Mouse (Mus musculus): Measurements from ENCODE around the gene Fpgs.

Gene Fpgs

GRCm38 (mm10) chr2:32699680-32700079 lies 4.3 kb downstream of the Fpgs start:
- no peak for DNase-seq (ENCODE audit: low spot score)

GRCm38 (mm10) chr2:32694691-32695090 lies 9.3 kb downstream of the Fpgs start:
- DNase-seq (ENCODE audit: low spot score) = no peak

DNA sequence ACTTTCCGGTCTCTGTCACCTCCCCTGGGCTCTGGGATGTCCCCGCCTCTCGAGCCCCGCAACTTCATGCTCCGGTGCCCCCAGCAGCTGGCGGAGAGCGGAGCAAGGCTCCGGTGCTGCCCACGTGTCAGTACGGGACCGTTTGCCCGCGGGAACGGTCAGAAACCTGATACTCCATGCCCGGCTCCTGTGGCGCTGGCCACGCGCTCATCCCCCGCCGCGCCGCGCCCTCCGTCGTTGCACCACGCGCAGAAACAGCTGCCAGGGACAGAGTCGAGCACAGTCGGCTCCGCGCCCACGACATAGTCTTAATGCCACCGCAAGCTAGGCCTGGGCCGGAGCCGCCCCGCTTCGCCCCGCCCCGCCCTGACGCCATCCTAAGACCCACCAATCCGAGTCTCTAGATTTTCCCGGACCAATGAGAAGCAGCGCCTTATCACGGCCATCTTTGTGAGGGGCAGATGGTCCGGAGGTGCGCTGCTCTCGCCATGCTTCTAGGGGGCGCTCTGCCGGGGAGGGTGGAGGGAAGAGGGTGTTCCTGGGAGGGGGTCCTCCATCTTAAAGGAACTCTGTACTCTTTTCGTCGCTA lies 10.0 kb downstream of the Fpgs start:
- DNase-seq (ENCODE audit: low spot score) = peak; percentile 94

DNA sequence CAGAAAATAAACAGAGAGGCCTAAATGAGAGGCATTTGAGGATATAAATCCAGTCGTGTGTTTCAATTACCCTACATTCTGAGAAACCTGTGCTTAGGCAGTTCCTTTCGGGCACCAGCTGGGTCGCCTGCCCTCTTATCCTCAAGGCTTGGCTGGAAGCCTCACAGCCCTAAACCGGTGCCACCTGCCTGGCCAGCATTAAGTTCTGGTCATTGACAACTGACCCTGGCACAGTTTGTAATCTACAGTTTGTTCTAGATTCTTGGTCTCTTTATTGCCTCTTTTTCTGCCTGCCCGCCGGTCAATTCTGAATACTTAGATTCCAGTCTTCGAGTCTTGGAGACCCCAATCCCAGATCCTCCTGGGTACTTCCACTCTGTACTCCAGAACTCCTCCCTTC lies 10.7 kb downstream of the Fpgs start:
- no peak for DNase-seq (ENCODE audit: low spot score)

DNA sequence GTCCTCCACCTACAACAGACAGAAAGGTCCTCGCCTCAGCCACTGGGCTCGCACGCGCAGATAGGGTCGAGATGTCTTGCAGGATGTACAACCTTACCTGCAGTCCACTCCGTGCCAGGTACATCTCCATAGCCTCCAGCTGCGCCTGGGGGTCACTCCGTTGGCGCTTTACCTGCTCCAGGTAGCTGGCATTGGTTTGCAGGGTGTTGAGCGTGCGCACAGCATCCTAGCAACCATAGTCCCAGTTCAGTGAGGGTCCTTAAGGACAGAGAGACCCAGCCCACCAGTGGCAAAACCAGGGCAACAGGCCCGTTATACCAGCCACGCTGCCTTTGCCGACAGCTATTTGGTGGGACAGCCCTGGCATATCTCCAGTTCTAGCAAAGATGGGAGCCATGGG lies 11.4 kb downstream of the Fpgs start:
- DNase-seq (ENCODE audit: low spot score) = no peak

- no peak for DNase-seq (ENCODE audit: low spot score)
Observed at GRCm38 (mm10) chr2:32691041-32691440, 12.9 kb downstream of the Fpgs start.

DNA sequence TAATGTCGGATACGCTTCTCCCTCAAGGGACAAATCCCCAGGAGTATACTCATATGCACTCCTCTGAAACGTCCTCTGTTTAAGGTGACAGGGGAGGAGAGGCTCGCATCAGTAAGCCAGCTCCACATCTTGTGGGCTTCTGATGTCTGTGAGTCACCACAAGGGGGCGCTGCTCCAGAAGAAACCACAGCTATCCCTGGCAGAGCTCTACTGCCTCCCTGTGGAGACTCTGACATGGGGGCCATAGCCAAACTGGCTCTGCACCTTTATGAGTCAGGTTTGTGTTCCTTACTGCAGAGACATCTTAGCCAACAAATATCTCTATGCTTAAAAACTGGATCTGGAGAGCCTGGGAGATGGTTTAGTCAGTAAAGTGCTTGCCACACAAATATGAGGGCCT lies 14.5 kb downstream of the Fpgs start:
- peak; percentile 89 for DNase-seq (ENCODE audit: low spot score)

GRCm38 (mm10) chr2:32687562-32687961 lies 16.4 kb downstream of the Fpgs start:
- DNase-seq (ENCODE audit: low spot score) = no peak

GRCm38 (mm10) chr2:32686640-32687039 lies 17.3 kb downstream of the Fpgs start:
- DNase-seq (ENCODE audit: low spot score) = no peak

GRCm38 (mm10) chr2:32685807-32686206 lies 18.1 kb downstream of the Fpgs start:
- no peak for DNase-seq (ENCODE audit: low spot score)

DNA sequence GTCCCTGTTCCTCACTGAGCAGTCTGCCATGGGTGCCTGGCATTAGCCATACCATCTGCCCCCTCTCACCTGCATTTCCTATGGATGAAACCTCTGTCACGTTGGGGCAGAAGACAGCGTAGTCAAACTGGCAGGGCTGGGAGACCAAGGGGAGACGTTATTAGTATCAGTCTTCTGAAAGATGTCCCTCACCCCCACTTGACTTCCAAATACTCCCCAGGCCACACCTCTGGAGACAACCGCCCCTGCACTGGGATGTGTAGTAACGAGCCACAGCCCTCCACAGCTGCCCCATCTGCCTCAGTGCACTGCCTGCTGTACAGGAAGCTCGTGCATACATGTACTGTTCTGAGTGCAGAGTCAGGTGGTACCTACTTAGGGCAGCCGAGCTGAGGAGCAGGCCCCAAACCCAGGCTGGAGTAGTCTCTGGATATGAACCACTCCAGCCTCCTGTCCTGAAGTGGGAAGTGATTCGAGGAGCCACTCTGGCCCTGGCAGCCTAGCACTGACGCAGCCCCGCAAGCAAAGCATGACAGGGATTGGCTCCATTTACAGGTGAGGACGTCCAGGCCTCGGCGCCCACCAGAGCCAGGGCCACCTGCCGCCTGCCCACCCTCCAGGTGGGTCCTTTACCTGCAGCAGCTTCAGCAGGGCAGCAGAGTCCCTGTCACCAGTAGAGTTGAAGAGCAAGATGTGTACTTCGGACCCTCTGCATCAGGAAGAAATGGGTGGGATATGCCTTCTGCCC lies 19.1 kb downstream of the Fpgs start:
- DNase-seq (ENCODE audit: low spot score) = no peak

- DNase-seq (ENCODE audit: low spot score) = no peak
Observed at GRCm38 (mm10) chr2:32683701-32684100, 20.2 kb downstream of the Fpgs start.

- DNase-seq (ENCODE audit: low spot score) = no peak
Observed at GRCm38 (mm10) chr2:32682721-32683417, 21.1 kb downstream of the Fpgs start.

- no peak for DNase-seq (ENCODE audit: low spot score)
Observed at GRCm38 (mm10) chr2:32681754-32682153, 22.2 kb downstream of the Fpgs start.

- DNase-seq (ENCODE audit: low spot score) = no peak
Observed at GRCm38 (mm10) chr2:32680961-32681650, 22.8 kb downstream of the Fpgs start.

GRCm38 (mm10) chr2:32680051-32680451 lies 23.9 kb downstream of the Fpgs start:
- DNase-seq (ENCODE audit: low spot score) = no peak

DNA sequence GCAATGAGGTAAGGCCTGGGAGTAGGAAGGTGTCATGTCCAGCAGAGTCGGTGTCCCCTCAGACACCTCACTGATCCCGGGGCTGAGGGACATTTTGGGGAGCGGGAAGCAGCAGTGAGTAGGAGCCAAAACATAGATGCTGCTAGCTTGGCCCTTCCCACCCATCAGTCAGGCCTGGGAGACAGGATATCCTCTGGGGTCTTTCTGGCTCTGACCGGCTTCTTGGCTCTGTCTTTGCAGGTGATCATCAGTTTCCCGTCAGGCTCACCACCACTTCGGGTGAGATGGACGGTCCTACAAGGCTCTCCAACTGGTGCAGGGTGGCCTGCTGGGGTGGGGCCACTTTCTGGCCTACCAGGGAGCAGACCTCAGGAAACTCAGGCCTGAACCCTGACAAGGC lies 26.3 kb downstream of the Fpgs start:
- no peak for DNase-seq (ENCODE audit: low spot score)

- no peak for DNase-seq (ENCODE audit: low spot score)
Observed at GRCm38 (mm10) chr2:32676821-32677220, 27.1 kb downstream of the Fpgs start.

- no peak for DNase-seq (ENCODE audit: low spot score)
Observed at GRCm38 (mm10) chr2:32673176-32673917, 30.6 kb downstream of the Fpgs start.

GRCm38 (mm10) chr2:32671907-32672595 lies 31.9 kb downstream of the Fpgs start:
- DNase-seq (ENCODE audit: low spot score) = no peak

- no peak for DNase-seq (ENCODE audit: low spot score)
Observed at GRCm38 (mm10) chr2:32671147-32671546, 32.8 kb downstream of the Fpgs start.

Measured in ovary, postnatal 14 days (tissue).